Mouse (Mus musculus): ENCODE measurements around the gene Yod1. TPM values are rescaled to one million over a fixed set of nuclear protein-coding genes. Genes with fewer than 3 reads are reported as not detected.
A peak's percentile ranks its signal among the peaks of the same experiment; 100 is the strongest.

Gene Yod1
- 8.4 and 9.4 TPM in 2 replicates for polyA plus RNA-seq (2012; ENCODE audit: insufficient read depth, insufficient read length, missing spikeins)

DNA sequence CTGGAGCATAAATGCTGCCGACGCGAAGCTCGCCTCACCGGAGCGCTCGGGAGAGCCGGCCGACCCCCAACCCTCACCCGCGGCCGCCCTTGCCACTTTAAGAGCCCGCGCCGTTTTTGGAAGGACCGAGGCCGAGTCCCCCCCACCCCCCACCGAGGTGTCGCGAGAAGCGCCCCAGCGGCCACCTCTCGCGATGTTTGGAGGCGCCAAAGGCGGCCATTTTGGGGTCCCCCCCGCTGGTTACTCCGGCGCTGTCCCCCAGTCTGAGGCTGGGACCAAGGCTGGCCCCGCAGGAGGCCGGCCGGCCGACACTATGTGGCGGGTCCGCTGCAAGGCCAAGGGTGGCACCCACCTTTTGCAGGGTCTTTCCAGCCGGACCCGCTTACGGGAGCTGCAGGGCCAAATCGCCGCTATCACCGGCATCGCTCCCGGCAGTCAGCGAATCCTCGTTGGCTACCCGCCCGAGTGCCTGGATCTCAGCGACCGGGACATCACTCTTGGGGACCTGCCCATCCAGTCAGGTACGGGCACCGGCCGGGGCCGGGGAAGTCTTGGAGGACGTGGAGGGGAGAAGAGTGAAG, at the start of gene Yod1:
TSS of gene Yod1 (plus strand) at position 37 of the 581 bp plus-strand sequence.
- Histone ChIP-seq H3K4me3 (ENCODE audit: insufficient read depth, low read length) (peak within 1 kb of the TSS; percentile 89), H3K27ac (ENCODE audit: insufficient read depth, low read depth, low read length) (peak within 1 kb of the TSS; percentile 60), H3K4me1 (ENCODE audit: control insufficient read depth, insufficient read depth, low read length) (peaks cover 14% of the 10 kb centered on the region)
- TF ChIP-seq CTCF (IDR thresholded peaks at IDR 0.05; ENCODE audit: low read depth, low read length) (no peak), POLR2A (IDR thresholded peaks at IDR 0.05; ENCODE audit: borderline replicate concordance, low read depth, low read length) (no peak)

- TF ChIP-seq CTCF (IDR thresholded peaks at IDR 0.05; ENCODE audit: low read depth, low read length) (no peak), POLR2A (IDR thresholded peaks at IDR 0.05; ENCODE audit: borderline replicate concordance, low read depth, low read length) (no peak)
- no peak overlapping the region for H3K4me3 ChIP-seq (ENCODE audit: insufficient read depth, low read length)
- peaks cover 3% of the 10 kb centered on the region; the same call in 1 of the 2 replicates for H3K4me1 ChIP-seq (ENCODE audit: control insufficient read depth, insufficient read depth, low read length)
- H3K27ac ChIP-seq (ENCODE audit: insufficient read depth, low read depth, low read length), result no peak overlapping the region
Measured at GRCm38 (mm10) chr1:130678551-130678950, 38.6 kb upstream of the Yod1 start.

GRCm38 (mm10) chr1:130681075-130681474, 36.1 kb upstream of the Yod1 start:
- Histone ChIP-seq H3K4me3 (ENCODE audit: insufficient read depth, low read length) (no peak overlapping the region), H3K27ac (ENCODE audit: insufficient read depth, low read depth, low read length) (no peak overlapping the region), H3K4me1 (ENCODE audit: control insufficient read depth, insufficient read depth, low read length) (peaks cover 3% of the 10 kb centered on the region; the same call in 1 of the 2 replicates)
- TF ChIP-seq CTCF (IDR thresholded peaks at IDR 0.05; ENCODE audit: low read depth, low read length) (no peak), POLR2A (IDR thresholded peaks at IDR 0.05; ENCODE audit: borderline replicate concordance, low read depth, low read length) (no peak)

DNA sequence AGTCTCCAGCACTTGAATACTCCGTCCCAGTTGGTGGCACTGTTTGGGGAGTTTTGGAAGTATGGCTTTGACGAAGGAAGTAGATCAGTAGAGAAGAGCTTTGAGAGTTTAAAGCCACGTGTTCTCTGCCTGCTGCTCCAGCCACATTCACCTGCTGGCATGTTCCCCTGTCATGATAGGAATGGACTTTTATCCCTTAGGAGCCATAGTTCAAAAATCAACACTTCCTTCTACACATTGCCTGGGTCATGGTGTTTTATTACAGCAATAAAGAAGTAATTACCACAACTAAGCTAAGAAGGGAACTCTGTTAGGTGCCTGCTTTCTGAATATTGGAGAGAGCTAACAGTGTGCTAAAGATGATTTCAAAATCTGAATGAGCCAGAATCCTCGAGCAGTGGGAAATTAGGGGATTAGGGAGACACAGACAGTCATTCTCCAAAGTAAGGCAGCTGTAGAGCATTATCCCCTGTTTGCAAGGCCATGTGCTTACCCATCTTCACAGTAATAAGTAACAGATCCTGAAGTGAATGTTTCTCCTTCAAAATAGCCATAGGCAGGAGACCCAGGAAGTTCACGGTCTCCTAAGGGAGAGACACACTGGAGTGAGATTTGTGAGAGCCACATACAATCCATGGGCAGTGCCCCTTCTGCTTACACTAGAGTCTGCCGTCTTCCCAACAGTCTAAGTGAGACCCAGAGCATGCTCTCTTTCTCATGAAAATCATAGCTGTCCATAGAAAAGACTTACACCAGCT, 35.3 kb upstream of the Yod1 start:
- Histone ChIP-seq H3K4me1 (ENCODE audit: control insufficient read depth, insufficient read depth, low read length) (peaks cover 3% of the 10 kb centered on the region; the same call in 1 of the 2 replicates), H3K4me3 (ENCODE audit: insufficient read depth, low read length) (no peak overlapping the region), H3K27ac (ENCODE audit: insufficient read depth, low read depth, low read length) (no peak overlapping the region)
- TF ChIP-seq POLR2A (IDR thresholded peaks at IDR 0.05; ENCODE audit: borderline replicate concordance, low read depth, low read length) (no peak), CTCF (IDR thresholded peaks at IDR 0.05; ENCODE audit: low read depth, low read length) (no peak)

- Histone ChIP-seq H3K4me1 (ENCODE audit: control insufficient read depth, insufficient read depth, low read length) (peaks cover 3% of the 10 kb centered on the region; the same call in 1 of the 2 replicates), H3K4me3 (ENCODE audit: insufficient read depth, low read length) (no peak overlapping the region), H3K27ac (ENCODE audit: insufficient read depth, low read depth, low read length) (no peak overlapping the region)
- TF ChIP-seq POLR2A (IDR thresholded peaks at IDR 0.05; ENCODE audit: borderline replicate concordance, low read depth, low read length), result no peak
- no peak for TF ChIP-seq CTCF (IDR thresholded peaks at IDR 0.05; ENCODE audit: low read depth, low read length)
Measured at GRCm38 (mm10) chr1:130683905-130684304, 33.2 kb upstream of the Yod1 start.

GRCm38 (mm10) chr1:130698601-130699000, 18.5 kb upstream of the Yod1 start:
- peaks cover 4% of the 10 kb centered on the region for H3K4me1 ChIP-seq (ENCODE audit: control insufficient read depth, insufficient read depth, low read length)
- no peak overlapping the region for H3K4me3 ChIP-seq (ENCODE audit: insufficient read depth, low read length)
- no peak for TF ChIP-seq CTCF (IDR thresholded peaks at IDR 0.05; ENCODE audit: low read depth, low read length)
- TF ChIP-seq POLR2A (IDR thresholded peaks at IDR 0.05; ENCODE audit: borderline replicate concordance, low read depth, low read length), result no peak
- H3K27ac ChIP-seq (ENCODE audit: insufficient read depth, low read depth, low read length), result no peak overlapping the region

DNA sequence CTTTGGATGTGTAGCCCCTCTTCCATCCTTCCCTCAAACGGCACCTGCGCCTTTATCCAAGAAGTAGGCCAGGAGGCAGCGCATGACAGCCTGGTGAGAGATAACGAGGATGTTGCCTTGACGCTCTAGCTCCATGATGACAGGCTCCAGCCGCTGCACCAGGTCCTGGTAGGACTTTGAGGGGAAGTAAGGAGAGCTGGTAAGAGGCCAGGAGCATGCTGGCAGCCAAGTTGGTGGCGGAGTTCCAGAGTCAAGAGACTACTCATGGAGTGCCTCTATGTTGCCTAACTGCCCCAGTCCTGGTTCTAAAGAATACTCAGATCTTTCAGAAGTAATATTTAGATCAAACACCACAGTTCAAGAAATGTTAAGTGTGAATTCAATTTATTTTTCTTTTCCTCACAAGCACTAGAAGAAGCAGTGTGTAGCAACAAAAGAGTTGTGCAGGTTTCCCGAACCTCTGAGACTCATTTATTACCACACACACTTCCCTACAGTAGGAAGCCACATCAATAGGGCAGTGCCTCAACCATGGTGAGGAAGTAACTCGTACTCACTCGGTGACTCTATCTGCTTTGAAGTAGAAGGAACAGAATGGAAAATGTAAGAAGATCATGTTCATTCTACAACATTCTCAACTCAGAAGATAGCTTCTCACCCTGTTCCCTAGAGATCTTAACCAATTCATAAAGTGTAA, 17.0 kb upstream of the Yod1 start:
- no peak overlapping the region for H3K27ac ChIP-seq (ENCODE audit: insufficient read depth, low read depth, low read length)
- no peak overlapping the region for H3K4me3 ChIP-seq (ENCODE audit: insufficient read depth, low read length)
- H3K4me1 ChIP-seq (ENCODE audit: control insufficient read depth, insufficient read depth, low read length), result peaks cover 4% of the 10 kb centered on the region
- TF ChIP-seq POLR2A (IDR thresholded peaks at IDR 0.05; ENCODE audit: borderline replicate concordance, low read depth, low read length), result no peak
- no peak for TF ChIP-seq CTCF (IDR thresholded peaks at IDR 0.05; ENCODE audit: low read depth, low read length)

- TF ChIP-seq POLR2A (IDR thresholded peaks at IDR 0.05; ENCODE audit: borderline replicate concordance, low read depth, low read length), result no peak
- no peak for TF ChIP-seq CTCF (IDR thresholded peaks at IDR 0.05; ENCODE audit: low read depth, low read length)
- Histone ChIP-seq H3K4me3 (ENCODE audit: insufficient read depth, low read length) (no peak overlapping the region), H3K27ac (ENCODE audit: insufficient read depth, low read depth, low read length) (no peak overlapping the region), H3K4me1 (ENCODE audit: control insufficient read depth, insufficient read depth, low read length) (peaks cover 4% of the 10 kb centered on the region)
Measured at GRCm38 (mm10) chr1:130701976-130702375, 15.2 kb upstream of the Yod1 start.

DNA sequence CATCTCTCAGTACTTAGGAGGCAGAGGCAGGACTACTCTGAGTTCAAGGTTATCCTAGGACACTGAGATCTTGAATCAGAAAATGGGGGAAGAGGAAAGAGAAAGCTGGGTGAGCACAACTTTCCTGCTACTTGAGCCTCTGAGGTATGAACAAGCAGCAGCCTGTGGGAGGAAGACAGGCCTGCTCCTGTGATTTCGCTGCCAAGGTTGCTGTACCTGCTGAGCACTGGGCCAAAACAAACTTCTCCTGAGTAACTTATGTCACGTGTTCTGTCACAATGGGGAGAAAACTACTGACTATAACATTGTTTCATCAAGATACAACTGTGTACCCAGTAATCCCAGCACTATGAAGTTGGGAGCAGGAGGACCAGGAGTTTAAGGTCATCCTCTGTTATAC, 13.5 kb upstream of the Yod1 start:
- H3K4me1 ChIP-seq (ENCODE audit: control insufficient read depth, insufficient read depth, low read length), result peaks cover 4% of the 10 kb centered on the region
- TF ChIP-seq POLR2A (IDR thresholded peaks at IDR 0.05; ENCODE audit: borderline replicate concordance, low read depth, low read length) (no peak), CTCF (IDR thresholded peaks at IDR 0.05; ENCODE audit: low read depth, low read length) (no peak)
- no peak overlapping the region for H3K4me3 ChIP-seq (ENCODE audit: insufficient read depth, low read length)
- no peak overlapping the region for H3K27ac ChIP-seq (ENCODE audit: insufficient read depth, low read depth, low read length)
